Mouse (Mus musculus) neural tube, embryonic 11.5 days (tissue): ENCODE data around the gene Fcer1g. TPM values are rescaled to one million over a fixed set of nuclear protein-coding genes. Genes with fewer than 3 reads are reported as not detected.
A peak's percentile ranks its signal among the peaks of the same experiment; 100 is the strongest.

Source experiments
- ATAC-seq: fragments of 200-750 bp; cut with Nextera tagmentation; 2 replicates; pipeline ENCODE4 v1.8.0; 2017; ENCODE audit warnings: moderate number of reproducible peaks, mild to moderate bottlenecking, moderate TSS enrichment, moderate library complexity; ENCODE audit not compliant: insufficient read depth, low FRiP score, low TSS enrichment
- DNase-seq: peaks from one replicate; pipeline ENCODE4 v3.0.0-alpha.2; 2015; ENCODE audit warnings: low spot score
- H3K27ac ChIP-seq: fragments of 300-500 bp; sonication (generic); 2 replicates; pipeline ENCODE4 v1.5.1; 2014; ENCODE audit warnings: low read depth, mild to moderate bottlenecking, low read length
- H3K27me3 ChIP-seq: fragments of 300-500 bp; sonication (generic); 2 replicates; pipeline ENCODE4 v1.6.1; 2014; ENCODE audit warnings: mild to moderate bottlenecking, low read length, mixed read lengths; ENCODE audit not compliant: control insufficient read depth, insufficient read depth
- H3K36me3 ChIP-seq: fragments of 300-500 bp; sonication (generic); 2 replicates; pipeline ENCODE4 v1.6.1; 2014; ENCODE audit warnings: mild to moderate bottlenecking, low read length, moderate library complexity, mixed read lengths; ENCODE audit not compliant: control insufficient read depth, insufficient read depth
- H3K4me1 ChIP-seq: fragments of 300-500 bp; sonication (generic); 2 replicates; pipeline ENCODE4 v1.6.1; 2014; ENCODE audit warnings: low read length, mixed read lengths; ENCODE audit not compliant: control insufficient read depth, insufficient read depth
- H3K4me2 ChIP-seq: fragments of 300-500 bp; sonication (generic); 2 replicates; pipeline ENCODE4 v1.6.1; 2014; ENCODE audit warnings: low read depth, mild to moderate bottlenecking, moderate library complexity
- H3K4me3 ChIP-seq: fragments of 300-500 bp; sonication (generic); 2 replicates; pipeline ENCODE4 v1.5.1; 2014; ENCODE audit warnings: low read depth, low read length
- H3K9ac ChIP-seq: fragments of 300-500 bp; sonication (generic); 2 replicates; pipeline ENCODE4 v1.6.1; 2014; ENCODE audit warnings: mild to moderate bottlenecking, low read length
- H3K9me3 ChIP-seq: fragments of 300-500 bp; sonication (generic); 2 replicates; pipeline ENCODE4 v1.6.1; 2016; ENCODE audit warnings: low read length; ENCODE audit not compliant: control insufficient read depth
- WGBS: fragments of 180-500 bp; shearing (Covaris S2); extraction: QIAGEN DNeasy Blood & Tissue Kit; methylation state at CpG from one replicate; pipeline ENCODE4 v1.1.7; 2014; 5-methylcytosine and 5-hydroxymethylcytosine counted together
- polyA plus RNA-seq: library from polyadenylated mRNA; unstranded; fragments of >200 nt; fragmentation: Nextera tagmentation; extraction: Ambion mirVana; gene quantifications from 2 replicates; pipeline ENCODE4 v1.2.1, GENCODE M21; 2014

Gene Fcer1g
- polyA plus RNA-seq, 1 experiment from 2014 or later, result 15.0 TPM

GRCm38 (mm10) chr1:171230215-171230614, 4.0 kb downstream of the Fcer1g start:
- Histone ChIP-seq H3K4me1 (no peaks in the 10 kb centered on the region), H3K9ac (no peak overlapping the region), H3K27ac (no peak overlapping the region), H3K36me3 (peaks cover 8% of the 10 kb centered on the region), H3K4me2 (no peak overlapping the region), H3K27me3 (no peaks in the 10 kb centered on the region), H3K9me3 (no peaks in the 10 kb centered on the region), H3K4me3 (no peak overlapping the region)
- no peak for ATAC-seq
- WGBS, result 68% methylated on average over 3 of the region's 3 CpGs
- no peak for DNase-seq

DNA sequence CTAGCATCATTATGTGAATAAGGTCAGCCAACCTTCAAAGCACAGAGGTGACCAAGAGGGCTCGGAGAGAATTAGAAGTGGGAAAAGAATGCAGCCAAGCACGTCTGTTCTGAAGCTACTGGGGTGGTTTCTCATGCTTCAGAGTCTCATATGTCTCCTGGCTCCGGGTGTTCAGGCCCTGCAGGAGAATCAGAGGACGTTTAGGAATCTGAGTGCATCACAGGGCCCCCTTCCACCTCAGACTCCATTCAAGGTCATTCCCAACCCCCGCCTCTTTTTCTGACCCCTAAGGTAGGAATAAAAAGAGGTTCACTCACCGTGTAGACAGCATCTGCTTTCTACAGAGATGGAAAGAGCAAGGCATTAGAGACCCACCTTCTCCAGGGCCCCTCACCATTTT, 4.4 kb downstream of the Fcer1g start:
- no peaks in the 10 kb centered on the region for H3K4me1 ChIP-seq
- H3K4me3 ChIP-seq, result no peak overlapping the region
- no peaks in the 10 kb centered on the region for H3K9me3 ChIP-seq
- WGBS, result 54% methylated on average over 6 of the region's 6 CpGs
- no peak overlapping the region for H3K27ac ChIP-seq
- no peak for DNase-seq
- H3K27me3 ChIP-seq, result no peaks in the 10 kb centered on the region
- H3K9ac ChIP-seq, result no peak overlapping the region
- peaks cover 7% of the 10 kb centered on the region; the same call in 1 of the 2 replicates for H3K36me3 ChIP-seq
- H3K4me2 ChIP-seq, result no peak overlapping the region
- ATAC-seq, result no peak

DNA sequence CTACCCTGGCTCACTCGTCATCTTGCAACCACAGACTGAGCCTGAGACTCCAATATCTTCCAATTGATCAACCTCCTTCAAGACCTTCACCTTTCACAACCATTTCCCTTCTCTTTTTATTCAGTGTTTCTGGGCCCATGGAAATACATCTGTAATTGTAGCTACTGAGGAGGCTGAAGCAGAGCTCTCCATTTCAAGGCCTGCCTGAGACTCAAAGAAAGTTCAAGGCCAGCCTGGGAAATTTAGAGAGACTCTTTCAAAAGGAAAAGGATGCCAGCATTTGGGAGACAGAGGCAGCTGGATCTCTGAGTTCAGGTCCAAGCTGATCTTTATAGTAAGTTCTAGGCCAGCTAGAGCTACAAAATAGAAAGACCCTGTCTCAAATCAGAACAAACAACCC, 6.3 kb downstream of the Fcer1g start:
- DNase-seq (no peak), ATAC-seq (no peak)
- H3K36me3 ChIP-seq, result no peaks in the 10 kb centered on the region
- no peaks in the 10 kb centered on the region for H3K4me1 ChIP-seq
- no peak overlapping the region for H3K4me3 ChIP-seq
- H3K4me2 ChIP-seq, result no peak overlapping the region
- no peak overlapping the region for H3K27ac ChIP-seq
- H3K9ac ChIP-seq, result no peak overlapping the region
- H3K27me3 ChIP-seq, result no peaks in the 10 kb centered on the region
- no peaks in the 10 kb centered on the region for H3K9me3 ChIP-seq
- 88% methylated on average over 1 of the region's 1 CpGs for WGBS

- Histone ChIP-seq H3K4me1 (no peaks in the 10 kb centered on the region), H3K4me3 (no peak overlapping the region), H3K27ac (no peak overlapping the region), H3K9ac (no peak overlapping the region), H3K27me3 (no peaks in the 10 kb centered on the region), H3K4me2 (no peak overlapping the region), H3K9me3 (no peaks in the 10 kb centered on the region), H3K36me3 (no peaks in the 10 kb centered on the region)
- 51% methylated on average over 4 of the region's 4 CpGs for WGBS
- DNase-seq, result no peak
- no peak for ATAC-seq
These were observed 7.4 kb downstream of the Fcer1g start for GRCm38 (mm10) chr1:171226780-171227179.

DNA sequence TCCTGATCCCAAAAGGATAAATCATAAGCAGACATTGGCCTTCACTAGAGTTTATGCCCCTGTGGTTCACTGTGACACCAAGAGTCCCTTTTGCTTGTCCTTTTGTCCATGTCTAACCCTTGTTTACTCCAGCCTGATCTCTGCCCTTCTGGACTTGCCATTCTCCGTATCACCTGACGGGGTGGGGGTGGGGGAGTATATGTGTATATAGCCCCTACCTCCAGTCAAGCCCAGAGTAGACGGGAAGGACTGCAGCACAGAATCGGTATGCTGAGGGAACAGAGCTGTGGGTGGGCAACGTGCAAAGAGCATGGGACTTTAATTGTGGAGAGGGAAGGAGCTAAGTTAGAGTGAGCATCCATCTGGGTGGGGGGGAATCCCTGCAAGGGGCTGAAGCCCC, 9.3 kb downstream of the Fcer1g start, which contains the start of gene Apoa2:
TSS of gene Apoa2 (plus strand) at position 198 of the 400 bp plus-strand sequence.
- no peaks in the 10 kb centered on the region for H3K36me3 ChIP-seq
- no peak within 1 kb of the TSS for H3K4me2 ChIP-seq
- H3K9me3 ChIP-seq, result no peaks in the 10 kb centered on the region
- no peak within 1 kb of the TSS for H3K9ac ChIP-seq
- ATAC-seq, result no peak
- H3K4me3 ChIP-seq, result no peak within 1 kb of the TSS
- no peak within 1 kb of the TSS for H3K27ac ChIP-seq
- DNase-seq, result no peak
- no peaks in the 10 kb centered on the region for H3K27me3 ChIP-seq
- 0 out of 2 replicates have a peak, but pooled peaks cover 4% of the 10 kb centered on the region for H3K4me1 ChIP-seq
- 73% methylated on average over 5 of the region's 5 CpGs for WGBS

DNA sequence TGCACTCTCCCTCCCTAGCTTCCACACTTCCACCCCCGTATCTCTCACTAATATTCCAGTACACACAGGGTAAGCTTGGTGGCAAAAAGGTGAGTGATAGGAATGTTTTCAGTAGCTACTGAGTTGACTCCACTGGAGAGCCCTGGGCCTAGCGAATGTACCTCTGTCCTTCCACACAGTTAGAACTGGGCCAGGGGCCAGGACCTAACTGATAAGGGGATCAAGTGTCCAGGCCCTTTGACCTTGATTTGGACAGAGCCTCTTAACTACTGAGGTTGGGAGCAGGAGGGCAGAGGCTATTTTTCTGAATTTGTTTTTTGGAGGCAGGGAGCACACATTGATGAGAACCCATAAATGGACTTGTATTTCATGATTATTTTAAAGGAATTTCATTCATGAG, 10.4 kb downstream of the Fcer1g start:
- DNase-seq, result no peak
- Histone ChIP-seq H3K27me3 (no peaks in the 10 kb centered on the region), H3K27ac (no peak overlapping the region), H3K4me1 (0 out of 2 replicates have a peak, but pooled peaks cover 4% of the 10 kb centered on the region), H3K9ac (no peak overlapping the region), H3K4me2 (no peak overlapping the region), H3K36me3 (no peaks in the 10 kb centered on the region), H3K4me3 (no peak overlapping the region), H3K9me3 (no peaks in the 10 kb centered on the region)
- WGBS, result 94% methylated on average over 2 of the region's 2 CpGs
- no peak for ATAC-seq

GRCm38 (mm10) chr1:171223168-171223567, 11.0 kb downstream of the Fcer1g start:
- ATAC-seq, result no peak
- H3K4me2 ChIP-seq, result peak overlapping the region; percentile 35
- no peak overlapping the region for H3K27ac ChIP-seq
- H3K4me3 ChIP-seq, result peak overlapping the region; percentile 23
- 90% methylated on average over 6 of the region's 6 CpGs for WGBS
- no peaks in the 10 kb centered on the region for H3K27me3 ChIP-seq
- no peaks in the 10 kb centered on the region for H3K36me3 ChIP-seq
- no peak overlapping the region for H3K9ac ChIP-seq
- DNase-seq, result no peak
- no peaks in the 10 kb centered on the region for H3K9me3 ChIP-seq
- 0 out of 2 replicates have a peak, but pooled peaks cover 4% of the 10 kb centered on the region for H3K4me1 ChIP-seq

- Histone ChIP-seq H3K9me3 (no peaks in the 10 kb centered on the region), H3K4me2 (peak within 1 kb of the TSS; percentile 56), H3K27ac (0 out of 2 replicates have a peak within 1 kb of the TSS, but pooled peaks have one; percentile 58), H3K4me3 (peak within 1 kb of the TSS; percentile 50), H3K4me1 (0 out of 2 replicates have a peak, but pooled peaks cover 4% of the 10 kb centered on the region), H3K9ac (peak within 1 kb of the TSS; percentile 44), H3K36me3 (no peaks in the 10 kb centered on the region), H3K27me3 (no peaks in the 10 kb centered on the region)
- 3% methylated on average over 28 of the region's 28 CpGs for WGBS
- DNase-seq (peak; percentile 92), ATAC-seq (peak; percentile 97)
These were observed 11.7 kb downstream of the Fcer1g start, which contains the start of gene Tomm40l for GRCm38 (mm10) chr1:171222238-171223155. Tomm40l (minus strand) TSS chr1:171222514.
